In the genomic region with DNA sequence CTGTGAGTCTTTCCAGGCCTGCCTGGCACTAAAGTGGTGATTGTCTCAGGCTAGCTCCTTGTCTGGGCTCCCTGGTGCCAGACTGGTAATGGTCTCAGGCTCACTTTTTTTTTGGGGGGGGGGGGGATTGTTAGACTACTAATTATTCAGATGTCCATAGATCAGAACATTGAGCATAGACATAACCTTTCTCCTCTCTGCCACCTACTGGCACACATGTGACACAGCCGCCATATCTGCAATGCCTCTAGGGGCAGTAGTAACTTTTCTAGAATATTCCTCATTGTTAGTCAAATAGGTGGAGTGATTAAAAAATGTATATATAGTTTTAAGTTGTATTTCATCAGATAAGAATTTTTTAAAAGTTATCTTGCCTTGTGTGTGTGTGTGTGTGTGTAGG, we compare ENCODE assay signal across 9 mouse cellular contexts. TPM values are rescaled to one million over a fixed set of nuclear protein-coding genes. Genes with fewer than 3 reads are reported as not detected.
DNase-seq lines count a peak whose midpoint lies in the region; ATAC-seq lines count a peak whose summit lies in the region.
"Had no signal": no experiment of that assay in that cellular context is flagged by ENCODE, and none has a peak within 500 bp of the region (broad histone marks: within the 10 kb centered on the region; RNA-seq: fewer than 3 reads in every experiment).

No protein-coding gene starts in this region.

- no peak overlapping the region for H3K9ac ChIP-seq in forebrain, embryonic 14.5 days (ENCODE audit: low read length)
- H3K9ac ChIP-seq in forebrain, embryonic 12.5 days = no peak overlapping the region
- H3K9ac ChIP-seq: heart, embryonic 15.5 days had no signal

- H3K27ac ChIP-seq in forebrain, embryonic 14.5 days (ENCODE audit: low read depth, low read length) = no peak overlapping the region
- no peak overlapping the region for H3K27ac ChIP-seq in forebrain, embryonic 12.5 days
- H3K27ac ChIP-seq: heart, embryonic 15.5 days had no signal

- H3K36me3 ChIP-seq in forebrain, embryonic 14.5 days (ENCODE audit: control insufficient read depth, insufficient read depth, low read length) = no peaks in the 10 kb centered on the region
- no peaks in the 10 kb centered on the region for H3K36me3 ChIP-seq in forebrain, embryonic 12.5 days (replicated peaks)
- H3K36me3 ChIP-seq: heart, embryonic 15.5 days had no signal

- 0 out of 2 replicates have a peak, but pooled peaks have one; percentile 44 for ATAC-seq in forebrain, embryonic 14.5 days
- ATAC-seq in forebrain, embryonic 12.5 days (ENCODE audit: low FRiP score) = no peak

- H3K4me1 ChIP-seq in forebrain, embryonic 14.5 days (ENCODE audit: control insufficient read depth, insufficient read depth, low read length) = no peaks in the 10 kb centered on the region
- H3K4me1 ChIP-seq in forebrain, embryonic 12.5 days = peaks cover 8% of the 10 kb centered on the region; the same call in 1 of the 2 replicates

- H3K27me3 ChIP-seq in forebrain, embryonic 14.5 days (replicated peaks; ENCODE audit: control insufficient read depth, insufficient read depth, low read length) = no peaks in the 10 kb centered on the region
- H3K27me3 ChIP-seq in forebrain, embryonic 12.5 days = no peaks in the 10 kb centered on the region
- H3K27me3 ChIP-seq: heart, embryonic 15.5 days had no signal

- H3K4me2 ChIP-seq in forebrain, embryonic 14.5 days (ENCODE audit: low read length) = no peak overlapping the region
- no peak overlapping the region for H3K4me2 ChIP-seq in forebrain, embryonic 12.5 days
- H3K4me2 ChIP-seq: heart, embryonic 15.5 days had no signal

- intact Hi-C loops in heart, postnatal 14 days (cut with DNase I) = loop anchor here (1.0 to 2.0 kb wide), 2 partner anchors 44 to 67 kb away; no protein-coding TSS in a partner anchor

- H3K4me3 ChIP-seq in forebrain, embryonic 14.5 days (ENCODE audit: low read depth, low read length) = no peak overlapping the region
- H3K4me3 ChIP-seq in forebrain, embryonic 12.5 days (replicated peaks) = no peak overlapping the region
- H3K4me3 ChIP-seq: heart, embryonic 15.5 days had no signal

- WGBS in forebrain, embryonic 14.5 days = 67% methylated on average over 1 of the region's 1 CpGs
- WGBS in forebrain, embryonic 12.5 days = 75% methylated on average over 1 of the region's 1 CpGs

- no peaks in the 10 kb centered on the region for H3K9me3 ChIP-seq in forebrain, embryonic 14.5 days (replicated peaks; ENCODE audit: control insufficient read depth, low read length)
- H3K9me3 ChIP-seq in forebrain, embryonic 12.5 days = no peaks in the 10 kb centered on the region
- H3K9me3 ChIP-seq: heart, embryonic 15.5 days had no signal

- peak; percentile 70 for DNase-seq in forebrain, embryonic 14.5 days (ENCODE audit: low spot score)
- peak; percentile 37 for DNase-seq in right cerebral cortex, postnatal 14 days
- DNase-seq in right cerebral cortex, postnatal 25 days = no peak
- peak; percentile 69 to 75 for DNase-seq in cerebellum, adult 18-20 months
- DNase-seq in heart, postnatal 14 days = peak; percentile 59 to 71
- peak; percentile 85 for DNase-seq in lung, postnatal 10 days
- peak; percentile 41 to 48 for DNase-seq in thymus, postnatal 36 days

RNA-seq across cellular contexts. Expression of gene Ptpdc1, which starts 53.3 kb away (rescaled TPM):
- 12.7 and 18.8 TPM in 2 replicates for polyA plus RNA-seq in forebrain, embryonic 14.5 days (2014; fragmentation: Nextera tagmentation; extraction: Ambion mirVana)
- polyA plus RNA-seq in forebrain, embryonic 12.5 days (2016; fragmentation: Nextera tagmentation; extraction: Ambion mirVana) = 16.1 and 19.3 TPM in 2 replicates
- 1 to 10 TPM; 5.7 to 6.3 TPM for total RNA-seq in heart, postnatal 14 days (2021)

RNA-seq across cellular contexts. Expression of gene A830005F24Rik, which starts 58.8 kb away (rescaled TPM):
- 2.8 and 3.4 TPM in 2 replicates for polyA plus RNA-seq in forebrain, embryonic 14.5 days (2014; fragmentation: Nextera tagmentation; extraction: Ambion mirVana)
- 2.9 TPM in 2 replicates for polyA plus RNA-seq in forebrain, embryonic 12.5 days (2016; fragmentation: Nextera tagmentation; extraction: Ambion mirVana)
- not detected for total RNA-seq in heart, postnatal 14 days (2021)

RNA-seq across cellular contexts. Expression of gene Zfp169, which starts 58.9 kb away (rescaled TPM):
- polyA plus RNA-seq in forebrain, embryonic 14.5 days (2014; fragmentation: Nextera tagmentation; extraction: Ambion mirVana) = 6.0 and 7.8 TPM in 2 replicates
- polyA plus RNA-seq in forebrain, embryonic 12.5 days (2016; fragmentation: Nextera tagmentation; extraction: Ambion mirVana) = 5.7 and 7.0 TPM in 2 replicates
- total RNA-seq in heart, postnatal 14 days (2021) = 1 to 10 TPM; 4.6 to 5.5 TPM
